Mouse (Mus musculus): ENCODE measurements around the gene Slx. TPM values are rescaled to one million over a fixed set of nuclear protein-coding genes. Genes with fewer than 3 reads are reported as not detected.
"Not testable (repeated sequence)": the region's sequence is repeated elsewhere in the genome, so short reads cannot be mapped to it uniquely, and the experiment has no call there.

The Slx gene
- polyA plus RNA-seq (2015; fragmentation: Nextera tagmentation; extraction: Ambion mirVana), result not detected in 2 replicates

DNA sequence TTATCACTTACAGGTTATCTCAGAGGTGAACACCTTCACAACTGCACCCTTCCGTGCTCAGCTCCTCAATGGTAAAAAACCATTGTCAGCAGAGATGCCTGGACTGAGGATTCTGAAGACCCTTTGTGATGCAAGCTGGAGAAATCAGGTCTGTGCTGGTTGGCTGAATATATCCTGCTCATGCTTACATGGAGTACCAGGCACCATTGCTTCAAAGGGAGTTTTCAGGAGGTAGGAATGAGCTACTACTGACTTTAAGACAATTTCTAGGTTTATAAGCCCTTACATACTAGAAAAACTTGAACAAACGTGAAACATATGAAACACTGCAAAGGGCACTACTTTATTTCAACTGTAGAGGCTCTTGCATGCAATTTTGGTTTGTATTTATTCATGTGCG, at the start of gene Slx:
Slx (minus strand) TSS at position 101 of the 400 bp plus-strand sequence.
- not testable (repeated sequence) for H3K9ac ChIP-seq (ENCODE audit: low read depth, low read length); H3K4me3 ChIP-seq (replicated peaks; ENCODE audit: low read depth, low read length); ATAC-seq (replicated peaks; ENCODE audit: low FRiP score, low read depth); H3K27ac ChIP-seq; H3K36me3 ChIP-seq (ENCODE audit: insufficient read depth, low read length); H3K27me3 ChIP-seq (ENCODE audit: insufficient read depth, low read length); DNase-seq (ENCODE audit: low spot score); H3K4me1 ChIP-seq (replicated peaks; ENCODE audit: insufficient read depth, low read length); H3K4me2 ChIP-seq (ENCODE audit: low read length); H3K9me3 ChIP-seq (replicated peaks; ENCODE audit: low read length)
- WGBS, result 57% methylated on average over 2 of the region's 3 CpGs

Small RNA genes lying within 50 kb of the gene (microRNA-seq; reads per million reads assigned to microRNA genes)
- gene Gm27341, result not detected

Other genes starting within 250 kb of the Slx start
- gene Gm2030, start 235.5 kb downstream of the Slx start, polyA plus RNA-seq (2015; fragmentation: Nextera tagmentation; extraction: Ambion mirVana), result not detected in 2 replicates
- gene Gm14525, start 157.1 kb upstream of the Slx start, polyA plus RNA-seq (2015; fragmentation: Nextera tagmentation; extraction: Ambion mirVana), result not detected in 2 replicates